Mouse (Mus musculus) yolk sac, embryonic 10.5 days (tissue): ENCODE data around the gene Ccdc14.
"Not testable (repeated sequence)": the region's sequence is repeated elsewhere in the genome, so short reads cannot be mapped to it uniquely, and the experiment has no call there.

Experiments
- DNase-seq: peaks from one replicate; pipeline ENCODE4 v3.0.0-alpha.2; 2017; ENCODE audit warnings: low spot score

Ccdc14 gene

GRCm38 (mm10) chr16:34711481-34711880 lies 21.1 kb downstream of the Ccdc14 start:
- DNase-seq, result no peak

GRCm38 (mm10) chr16:34725156-34725555 lies 34.7 kb downstream of the Ccdc14 start:
- DNase-seq, result no peak

- not testable (repeated sequence) for DNase-seq
Observed at GRCm38 (mm10) chr16:34728610-34729009, 38.2 kb downstream of the Ccdc14 start.

- no peak for DNase-seq
Observed at GRCm38 (mm10) chr16:34729371-34729770, 39.0 kb downstream of the Ccdc14 start.

- no peak for DNase-seq
Observed at GRCm38 (mm10) chr16:34738656-34739233, 48.3 kb downstream of the Ccdc14 start.

GRCm38 (mm10) chr16:34742930-34743329 lies 52.5 kb downstream of the Ccdc14 start:
- DNase-seq, result no peak

- DNase-seq, result peak; percentile 90
Observed at GRCm38 (mm10) chr16:34745065-34745585, 54.7 kb downstream of the Ccdc14 start, which contains the start of gene Mylk. TSS of gene Mylk (plus strand) at chr16:34745210.

GRCm38 (mm10) chr16:34748081-34748720 lies 57.8 kb downstream of the Ccdc14 start:
- DNase-seq, result no peak

- DNase-seq, result no peak
Observed at GRCm38 (mm10) chr16:34749536-34749935, 59.1 kb downstream of the Ccdc14 start.

GRCm38 (mm10) chr16:34752026-34752425 lies 61.6 kb downstream of the Ccdc14 start:
- no peak for DNase-seq

GRCm38 (mm10) chr16:34752977-34753376 lies 62.6 kb downstream of the Ccdc14 start:
- DNase-seq, result no peak

- no peak for DNase-seq
Observed at GRCm38 (mm10) chr16:34756991-34757390, 66.6 kb downstream of the Ccdc14 start.

- no peak for DNase-seq
Observed at GRCm38 (mm10) chr16:34758205-34758604, 67.8 kb downstream of the Ccdc14 start.

- no peak for DNase-seq
Observed at GRCm38 (mm10) chr16:34763959-34764591, 73.7 kb downstream of the Ccdc14 start.

GRCm38 (mm10) chr16:34765666-34766065 lies 75.2 kb downstream of the Ccdc14 start:
- no peak for DNase-seq

GRCm38 (mm10) chr16:34766193-34766592 lies 75.8 kb downstream of the Ccdc14 start:
- DNase-seq, result no peak

GRCm38 (mm10) chr16:34767443-34767842 lies 77.0 kb downstream of the Ccdc14 start:
- DNase-seq, result no peak

GRCm38 (mm10) chr16:34768436-34768835 lies 78.0 kb downstream of the Ccdc14 start:
- no peak for DNase-seq

- no peak for DNase-seq
Observed at GRCm38 (mm10) chr16:34770127-34770526, 79.7 kb downstream of the Ccdc14 start.

GRCm38 (mm10) chr16:34772445-34773032 lies 82.1 kb downstream of the Ccdc14 start:
- DNase-seq, result no peak
